Mouse (Mus musculus): Measurements from ENCODE around the gene Capn13. TPM values are rescaled to one million over a fixed set of nuclear protein-coding genes. Genes with fewer than 3 reads are reported as not detected.

Capn13 gene
- polyA plus RNA-seq, 1 experiment from 2014 or later, result not detected

DNA sequence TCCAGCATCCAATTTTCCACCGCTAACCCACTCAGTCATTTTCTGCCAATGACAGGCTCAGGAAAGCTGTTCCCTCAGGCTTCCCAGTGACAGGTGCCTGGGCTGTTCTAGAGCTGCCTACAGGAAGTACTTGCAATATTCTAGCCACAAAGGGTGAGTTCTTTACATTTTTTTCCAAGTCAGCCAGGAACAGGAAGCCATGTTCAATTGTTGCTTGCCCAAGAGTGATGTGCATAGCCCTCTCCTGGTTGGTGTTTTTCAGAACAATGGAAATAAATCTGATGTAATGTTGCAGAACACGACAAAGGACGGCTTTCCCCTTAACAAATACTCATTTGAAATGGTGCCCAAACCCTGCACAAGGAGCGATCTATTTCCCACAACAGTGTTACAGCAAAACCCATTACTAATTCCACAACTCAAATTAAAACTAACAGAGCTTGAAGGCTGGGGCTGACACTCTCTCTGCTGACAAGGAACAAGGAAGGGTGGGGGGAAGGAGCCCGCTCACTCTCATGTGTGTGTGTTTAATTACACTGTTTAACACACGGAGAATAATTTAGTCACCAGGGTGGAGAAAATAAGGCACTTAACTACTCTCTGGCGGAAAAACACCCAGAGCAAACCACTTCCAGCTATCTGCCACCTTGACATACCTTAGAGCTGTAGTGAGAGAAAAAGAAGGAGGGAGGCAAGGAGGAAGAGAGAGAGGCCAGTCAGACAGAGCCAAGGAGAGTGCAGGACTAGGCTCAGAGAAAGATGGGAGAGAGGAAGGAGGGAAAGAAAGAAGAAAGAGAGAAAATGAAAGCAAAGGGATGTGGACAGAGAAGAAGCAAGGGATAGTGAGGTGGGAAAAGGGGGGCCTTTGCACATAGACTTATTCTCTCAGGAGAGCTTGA is 10.2 kb downstream of the Capn13 start:
- H3K27me3 ChIP-seq, result no peaks in the 10 kb centered on the region
- 65% methylated on average over 7 of the region's 7 CpGs for WGBS
- no peaks in the 10 kb centered on the region for H3K36me3 ChIP-seq
- no peak for ATAC-seq (ENCODE audit: insufficient number of reproducible peaks, insufficient read depth, low FRiP score, low TSS enrichment)
- no peak overlapping the region for H3K4me3 ChIP-seq
- H3K4me2 ChIP-seq (replicated peaks), result no peak overlapping the region
- H3K27ac ChIP-seq, result no peak overlapping the region
- no peak overlapping the region for H3K9ac ChIP-seq
- H3K9me3 ChIP-seq, result no peaks in the 10 kb centered on the region
- H3K4me1 ChIP-seq, result no peaks in the 10 kb centered on the region

DNA sequence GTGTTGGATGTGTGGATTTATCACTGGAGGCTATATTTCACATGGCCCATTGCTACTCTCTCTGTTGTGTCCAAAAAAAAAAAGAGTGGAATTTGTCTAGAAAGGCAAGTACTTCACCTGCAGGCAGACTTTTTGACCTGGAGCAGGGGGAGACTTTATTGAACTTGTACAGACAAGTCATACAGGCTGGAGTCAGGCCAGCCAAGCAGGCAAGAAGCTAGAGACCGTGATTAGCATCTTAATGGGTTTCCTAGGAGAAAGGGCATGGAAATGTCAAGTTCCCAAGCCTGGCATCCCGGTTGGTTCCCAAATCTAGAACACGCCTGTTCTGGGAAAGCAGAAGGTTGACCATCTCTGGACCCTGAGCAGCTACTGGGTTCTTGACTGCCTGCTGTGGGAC is 11.3 kb downstream of the Capn13 start:
- Histone ChIP-seq H3K4me1 (no peaks in the 10 kb centered on the region), H3K27me3 (no peaks in the 10 kb centered on the region), H3K4me3 (no peak overlapping the region), H3K27ac (no peak overlapping the region), H3K9ac (no peak overlapping the region), H3K4me2 (replicated peaks) (no peak overlapping the region), H3K9me3 (no peaks in the 10 kb centered on the region), H3K36me3 (no peaks in the 10 kb centered on the region)
- WGBS, result 73% methylated on average over 3 of the region's 3 CpGs
- ATAC-seq (ENCODE audit: insufficient number of reproducible peaks, insufficient read depth, low FRiP score, low TSS enrichment), result no peak

DNA sequence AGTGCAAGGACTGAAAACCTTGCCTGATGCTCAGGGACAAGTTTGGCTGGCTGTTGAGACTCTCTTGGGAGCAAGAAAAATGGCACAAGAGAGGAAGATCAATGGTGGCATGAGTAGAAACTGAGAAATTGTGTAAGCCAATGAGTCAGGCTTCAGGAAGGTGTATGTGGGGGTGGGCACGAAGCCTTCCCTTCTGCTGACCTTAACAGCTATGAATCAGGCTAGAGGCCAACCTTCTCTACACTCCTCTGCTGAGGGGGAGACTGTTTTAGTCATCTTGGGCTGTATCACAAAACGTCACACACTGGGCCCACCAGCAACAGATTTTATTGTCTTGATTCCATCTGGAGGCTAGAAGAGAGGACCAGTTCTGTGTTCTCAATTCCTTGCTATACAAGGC is 14.1 kb downstream of the Capn13 start:
- H3K27ac ChIP-seq, result no peak overlapping the region
- no peak overlapping the region for H3K9ac ChIP-seq
- H3K27me3 ChIP-seq, result no peaks in the 10 kb centered on the region
- H3K4me3 ChIP-seq, result no peak overlapping the region
- WGBS, result 74% methylated on average over 2 of the region's 2 CpGs
- ATAC-seq (ENCODE audit: insufficient number of reproducible peaks, insufficient read depth, low FRiP score, low TSS enrichment), result no peak
- no peak overlapping the region for H3K4me2 ChIP-seq (replicated peaks)
- no peaks in the 10 kb centered on the region for H3K36me3 ChIP-seq
- H3K9me3 ChIP-seq, result no peaks in the 10 kb centered on the region
- H3K4me1 ChIP-seq, result no peaks in the 10 kb centered on the region

DNA sequence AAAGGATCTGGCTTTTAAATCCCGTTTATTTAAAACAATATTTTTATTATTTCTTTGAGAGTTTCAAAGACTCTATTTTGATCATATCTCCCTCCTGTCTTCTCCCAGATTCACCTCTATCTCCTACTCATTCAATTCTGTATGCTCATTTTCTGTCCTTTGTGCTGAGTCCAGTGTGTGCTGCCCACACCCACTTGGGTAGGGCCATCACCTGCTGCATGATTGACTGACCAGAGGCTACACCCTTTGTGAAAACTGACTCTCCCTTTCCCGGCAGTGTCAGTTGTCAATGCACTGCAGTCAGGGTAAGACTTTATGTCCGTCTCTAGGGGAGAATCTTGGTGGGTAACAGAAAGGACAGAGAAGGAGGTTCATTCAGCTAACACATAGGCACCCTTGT is 14.7 kb downstream of the Capn13 start:
- H3K4me1 ChIP-seq, result no peaks in the 10 kb centered on the region
- H3K27ac ChIP-seq, result no peak overlapping the region
- no peaks in the 10 kb centered on the region for H3K36me3 ChIP-seq
- no peak overlapping the region for H3K4me2 ChIP-seq (replicated peaks)
- 67% methylated on average over 3 of the region's 3 CpGs for WGBS
- ATAC-seq (ENCODE audit: insufficient number of reproducible peaks, insufficient read depth, low FRiP score, low TSS enrichment), result no peak
- no peak overlapping the region for H3K4me3 ChIP-seq
- no peaks in the 10 kb centered on the region for H3K27me3 ChIP-seq
- H3K9ac ChIP-seq, result no peak overlapping the region
- no peaks in the 10 kb centered on the region for H3K9me3 ChIP-seq

DNA sequence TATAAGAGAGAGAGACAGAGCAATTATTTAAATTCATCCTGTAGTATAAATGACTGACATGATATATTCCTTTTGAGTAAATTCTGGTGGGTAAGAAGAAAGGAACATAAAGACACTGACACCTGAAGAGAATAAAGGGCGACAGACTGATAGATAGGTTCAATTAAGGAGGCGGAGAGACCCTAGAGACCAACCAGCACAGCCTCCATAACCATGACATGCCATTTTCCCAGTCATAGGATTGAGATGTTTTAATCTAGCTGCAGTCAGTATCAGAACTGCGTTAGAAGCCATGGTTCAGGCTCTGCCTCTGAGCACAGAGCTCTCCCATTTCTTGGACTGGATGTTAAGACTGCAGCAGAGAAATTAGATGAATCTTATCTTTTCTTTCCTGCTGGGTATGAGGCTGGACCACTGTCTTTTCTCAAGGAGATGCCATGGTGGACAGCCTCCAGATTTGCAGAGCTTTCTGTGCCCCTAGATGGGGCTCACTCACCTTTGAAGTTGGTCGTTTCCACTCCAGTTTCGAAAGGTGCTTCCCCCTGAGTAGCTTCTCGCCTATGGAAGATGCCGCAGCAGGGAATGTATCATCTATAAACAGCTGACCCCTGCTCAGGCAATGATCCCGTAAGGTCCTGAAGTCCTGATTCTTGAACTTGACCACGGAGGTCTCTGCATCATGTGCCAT is 18.2 kb downstream of the Capn13 start:
- no peaks in the 10 kb centered on the region for H3K9me3 ChIP-seq
- no peaks in the 10 kb centered on the region for H3K4me1 ChIP-seq
- no peak overlapping the region for H3K4me3 ChIP-seq
- H3K36me3 ChIP-seq, result no peaks in the 10 kb centered on the region
- no peaks in the 10 kb centered on the region for H3K27me3 ChIP-seq
- no peak overlapping the region for H3K4me2 ChIP-seq (replicated peaks)
- H3K9ac ChIP-seq, result no peak overlapping the region
- WGBS, result 76% methylated on average over 9 of the region's 9 CpGs
- no peak overlapping the region for H3K27ac ChIP-seq
- no peak for ATAC-seq (ENCODE audit: insufficient number of reproducible peaks, insufficient read depth, low FRiP score, low TSS enrichment)

DNA sequence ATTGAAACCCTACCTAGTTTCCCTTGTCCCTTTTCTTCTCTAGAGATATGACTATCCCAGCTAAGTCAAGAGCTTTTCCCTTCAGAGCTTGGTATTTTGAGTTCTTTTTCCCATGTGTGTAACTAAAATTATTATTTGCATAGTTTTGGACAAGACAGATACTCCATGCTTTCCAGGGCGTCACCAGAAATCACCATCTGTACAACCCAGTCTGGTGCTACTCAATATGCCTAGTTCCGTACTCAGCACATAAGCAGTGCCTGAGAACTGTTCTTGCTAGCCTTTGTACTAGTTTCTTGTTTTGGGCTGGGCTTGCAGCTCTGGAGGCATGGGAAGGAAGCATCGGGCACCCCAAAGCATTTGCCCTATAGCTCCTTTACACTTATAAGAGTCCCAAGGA is 19.0 kb downstream of the Capn13 start:
- H3K27ac ChIP-seq, result no peak overlapping the region
- H3K36me3 ChIP-seq, result no peaks in the 10 kb centered on the region
- no peaks in the 10 kb centered on the region for H3K9me3 ChIP-seq
- no peak overlapping the region for H3K4me2 ChIP-seq (replicated peaks)
- no peaks in the 10 kb centered on the region for H3K4me1 ChIP-seq
- no peaks in the 10 kb centered on the region for H3K27me3 ChIP-seq
- H3K4me3 ChIP-seq, result no peak overlapping the region
- H3K9ac ChIP-seq, result no peak overlapping the region
- WGBS, result 90% methylated on average over 3 of the region's 3 CpGs
- no peak for ATAC-seq (ENCODE audit: insufficient number of reproducible peaks, insufficient read depth, low FRiP score, low TSS enrichment)

DNA sequence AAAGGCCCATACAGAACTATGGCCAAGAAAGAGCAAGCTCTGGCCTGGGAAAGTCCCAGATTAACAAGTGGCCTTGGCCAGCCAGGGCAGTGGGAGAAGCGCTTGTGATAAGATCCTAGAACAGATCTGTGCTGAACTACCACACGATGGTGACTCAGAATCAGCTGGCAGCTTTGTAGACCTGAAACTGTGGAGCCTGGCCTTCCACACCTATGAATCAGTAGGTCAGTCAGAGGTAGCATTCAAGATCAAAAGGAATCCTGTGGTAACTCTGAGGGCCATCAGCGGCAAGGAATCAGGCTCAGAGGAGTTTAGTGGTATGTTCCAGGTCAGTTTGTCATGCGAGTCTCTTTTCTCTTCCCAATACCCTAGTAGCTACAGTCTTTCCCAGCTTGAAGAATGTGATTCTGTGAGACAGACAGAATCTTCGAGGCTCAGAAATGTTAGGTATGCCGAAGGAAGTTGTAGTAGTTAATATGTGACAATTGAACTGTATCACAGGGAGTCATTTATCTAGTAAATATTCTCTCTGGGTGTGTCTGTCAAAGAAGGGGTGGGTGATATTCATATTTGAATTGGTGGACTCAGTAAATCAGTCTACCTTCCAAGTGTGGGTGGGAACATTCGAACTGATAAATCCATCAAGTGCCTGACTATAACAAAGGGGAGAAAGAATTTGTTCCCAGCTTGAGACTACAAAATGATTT is 22.7 kb downstream of the Capn13 start:
- H3K4me3 ChIP-seq, result no peak overlapping the region
- H3K4me2 ChIP-seq (replicated peaks), result no peak overlapping the region
- 82% methylated on average over 7 of the region's 7 CpGs for WGBS
- H3K9me3 ChIP-seq, result no peaks in the 10 kb centered on the region
- no peaks in the 10 kb centered on the region for H3K27me3 ChIP-seq
- no peaks in the 10 kb centered on the region for H3K36me3 ChIP-seq
- no peak overlapping the region for H3K9ac ChIP-seq
- no peaks in the 10 kb centered on the region for H3K4me1 ChIP-seq
- no peak for ATAC-seq (ENCODE audit: insufficient number of reproducible peaks, insufficient read depth, low FRiP score, low TSS enrichment)
- H3K27ac ChIP-seq, result no peak overlapping the region

DNA sequence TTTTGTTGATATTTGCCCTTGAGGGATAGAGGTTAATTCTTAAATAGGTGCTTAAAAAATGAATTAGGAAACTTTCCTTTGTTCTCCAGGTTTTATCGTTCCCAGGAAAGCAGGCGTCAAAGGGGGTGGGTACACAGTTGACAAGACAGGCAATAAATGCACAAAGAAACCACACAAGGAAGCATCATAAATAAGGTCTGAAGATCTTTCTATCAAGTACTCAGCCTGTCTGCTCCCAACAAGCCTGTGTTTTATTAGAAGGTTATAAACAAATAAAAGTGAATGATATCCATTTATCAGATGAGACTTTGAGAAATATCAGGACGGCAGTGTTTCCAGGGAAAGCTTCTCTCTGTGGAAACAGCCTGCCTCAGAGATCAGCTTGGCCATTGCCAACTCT is 33.3 kb downstream of the Capn13 start:
- Histone ChIP-seq H3K36me3 (no peaks in the 10 kb centered on the region), H3K27me3 (no peaks in the 10 kb centered on the region), H3K4me2 (replicated peaks) (no peak overlapping the region), H3K4me1 (no peaks in the 10 kb centered on the region), H3K9ac (no peak overlapping the region), H3K27ac (no peak overlapping the region), H3K9me3 (no peaks in the 10 kb centered on the region), H3K4me3 (no peak overlapping the region)
- ATAC-seq (ENCODE audit: insufficient number of reproducible peaks, insufficient read depth, low FRiP score, low TSS enrichment), result no peak
- 92% methylated on average over 3 of the region's 3 CpGs for WGBS

DNA sequence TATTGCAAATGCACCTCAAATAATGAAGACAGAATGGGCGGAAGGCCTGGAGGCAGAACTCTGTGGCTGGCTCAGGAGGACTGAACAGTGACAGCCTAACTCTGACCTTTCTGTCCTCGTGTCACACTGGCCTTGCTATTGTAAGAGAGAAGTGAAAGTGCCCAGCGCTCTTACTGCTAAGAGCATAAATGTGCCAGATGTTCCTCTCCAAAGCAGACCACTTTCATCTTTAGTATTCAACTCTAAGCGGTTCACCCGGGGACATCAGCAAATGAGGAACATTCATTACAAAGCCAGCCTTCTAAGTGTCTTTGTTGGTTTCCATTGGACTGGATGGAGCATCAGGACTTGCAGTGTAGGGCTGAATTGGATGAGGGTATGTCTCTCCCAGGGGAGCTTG is 39.6 kb downstream of the Capn13 start:
- ATAC-seq (ENCODE audit: insufficient number of reproducible peaks, insufficient read depth, low FRiP score, low TSS enrichment), result no peak
- H3K9me3 ChIP-seq, result no peaks in the 10 kb centered on the region
- no peaks in the 10 kb centered on the region for H3K27me3 ChIP-seq
- no peaks in the 10 kb centered on the region for H3K4me1 ChIP-seq
- no peak overlapping the region for H3K9ac ChIP-seq
- H3K4me3 ChIP-seq, result no peak overlapping the region
- H3K36me3 ChIP-seq, result no peaks in the 10 kb centered on the region
- H3K27ac ChIP-seq, result no peak overlapping the region
- 56% methylated on average over 5 of the region's 5 CpGs for WGBS
- no peak overlapping the region for H3K4me2 ChIP-seq (replicated peaks)

DNA sequence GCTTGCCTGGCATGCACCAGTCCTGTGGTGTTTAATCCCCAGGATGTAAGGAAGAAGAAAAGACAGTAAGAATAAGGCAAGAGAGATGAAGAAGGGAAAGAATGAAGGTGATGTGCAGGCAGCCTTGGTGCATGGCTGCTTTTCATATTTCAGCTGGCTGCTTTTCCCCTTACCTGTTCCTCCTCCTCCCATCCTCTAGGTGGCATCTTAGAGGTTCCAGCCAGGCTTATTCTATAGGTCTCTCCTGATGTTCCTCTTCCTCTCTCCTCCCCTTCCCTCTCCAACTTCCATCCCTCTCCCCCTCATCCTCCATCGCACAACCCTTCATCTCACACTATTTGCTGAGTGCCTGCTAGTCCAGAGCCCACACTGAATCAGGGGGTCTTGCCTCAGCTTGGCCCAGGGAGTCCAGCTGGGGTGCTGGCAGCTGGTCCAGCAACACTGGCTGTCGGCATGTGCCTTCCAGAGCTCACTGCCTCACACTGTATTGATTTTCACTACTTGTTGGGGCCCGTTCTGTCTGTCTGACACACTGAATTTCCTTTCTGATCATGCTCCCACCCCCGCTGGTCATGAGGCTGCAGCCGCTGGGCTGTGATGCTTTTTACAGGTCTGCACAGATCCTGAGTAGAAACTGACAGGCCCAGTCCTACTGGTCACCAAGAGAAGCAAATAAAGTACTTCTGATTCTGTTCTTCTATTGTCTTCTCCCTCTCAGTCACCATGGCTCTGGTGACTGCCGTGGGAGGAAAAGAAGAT is 56.9 kb downstream of the Capn13 start:
- no peak for ATAC-seq (ENCODE audit: insufficient number of reproducible peaks, insufficient read depth, low FRiP score, low TSS enrichment)
- no peaks in the 10 kb centered on the region for H3K4me1 ChIP-seq
- H3K9ac ChIP-seq, result no peak overlapping the region
- H3K4me3 ChIP-seq, result no peak overlapping the region
- no peaks in the 10 kb centered on the region for H3K36me3 ChIP-seq
- no peaks in the 10 kb centered on the region for H3K9me3 ChIP-seq
- no peaks in the 10 kb centered on the region for H3K27me3 ChIP-seq
- 77% methylated on average over 6 of the region's 6 CpGs for WGBS
- no peak overlapping the region for H3K27ac ChIP-seq
- H3K4me2 ChIP-seq (replicated peaks), result no peak overlapping the region

DNA sequence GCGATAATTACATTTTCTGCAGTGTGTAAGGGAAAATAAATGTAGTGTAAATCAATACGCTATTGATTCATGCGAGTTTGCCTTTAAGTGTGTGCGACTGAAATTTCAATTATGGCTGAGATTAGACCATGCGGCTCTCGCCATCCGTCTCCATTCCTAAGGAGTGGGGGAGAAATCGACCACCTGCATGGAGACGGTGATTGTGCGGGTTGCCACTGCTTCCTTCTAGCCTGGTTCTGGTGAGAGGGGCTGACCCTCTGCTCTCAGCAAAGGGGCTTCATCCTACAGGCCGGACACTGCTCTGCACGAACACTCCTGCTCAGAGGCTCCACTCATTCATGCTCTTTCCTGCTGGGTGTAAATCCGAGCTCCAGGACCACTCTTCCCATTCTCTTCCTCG is 58.0 kb downstream of the Capn13 start:
- no peaks in the 10 kb centered on the region for H3K27me3 ChIP-seq
- no peaks in the 10 kb centered on the region for H3K36me3 ChIP-seq
- H3K9me3 ChIP-seq, result no peaks in the 10 kb centered on the region
- H3K4me2 ChIP-seq (replicated peaks), result no peak overlapping the region
- H3K9ac ChIP-seq, result no peak overlapping the region
- no peak for ATAC-seq (ENCODE audit: insufficient number of reproducible peaks, insufficient read depth, low FRiP score, low TSS enrichment)
- 63% methylated on average over 14 of the region's 14 CpGs for WGBS
- no peak overlapping the region for H3K4me3 ChIP-seq
- no peak overlapping the region for H3K27ac ChIP-seq
- H3K4me1 ChIP-seq, result no peaks in the 10 kb centered on the region

Data from embryonic facial prominence, embryonic 12.5 days (tissue).